Mouse (Mus musculus): ENCODE results near the gene Mbnl1.

DNA sequence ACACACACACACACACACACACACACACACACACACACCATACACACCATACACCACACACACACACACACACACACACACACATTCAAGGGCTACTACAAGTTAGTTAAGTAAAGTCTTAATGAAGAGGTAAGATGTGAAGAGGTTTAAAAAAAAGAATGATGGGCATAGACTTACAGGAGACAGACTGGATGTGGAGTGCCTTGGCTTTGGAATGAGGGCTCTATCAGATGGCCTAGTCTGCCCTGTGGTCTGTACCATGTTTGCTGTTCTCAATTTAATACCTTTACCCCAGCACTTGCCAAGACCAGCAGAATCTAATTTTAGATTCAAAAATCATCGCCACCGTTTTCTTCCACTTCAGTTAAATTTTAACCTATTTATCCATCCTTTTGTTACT, 41.1 kb downstream of the Mbnl1 start:
- TF ChIP-seq POLR2A (IDR thresholded peaks at IDR 0.05; ENCODE audit: insufficient read depth, low read depth, low read length) (no peak), CTCF (IDR thresholded peaks at IDR 0.05) (no peak), EP300 (IDR thresholded peaks at IDR 0.05; ENCODE audit: insufficient read depth, low read depth, low read length) (no peak)

All from heart, adult 2 months (tissue).